Mouse (Mus musculus): ENCODE measurements around the gene Lenep. TPM values are rescaled to one million over a fixed set of nuclear protein-coding genes. Genes with fewer than 3 reads are reported as not detected.
A peak's percentile ranks its signal among the peaks of the same experiment; 100 is the strongest.

The Lenep gene
- polyA plus RNA-seq, 1 experiment from 2014 or later, result 2.3 TPM

DNA sequence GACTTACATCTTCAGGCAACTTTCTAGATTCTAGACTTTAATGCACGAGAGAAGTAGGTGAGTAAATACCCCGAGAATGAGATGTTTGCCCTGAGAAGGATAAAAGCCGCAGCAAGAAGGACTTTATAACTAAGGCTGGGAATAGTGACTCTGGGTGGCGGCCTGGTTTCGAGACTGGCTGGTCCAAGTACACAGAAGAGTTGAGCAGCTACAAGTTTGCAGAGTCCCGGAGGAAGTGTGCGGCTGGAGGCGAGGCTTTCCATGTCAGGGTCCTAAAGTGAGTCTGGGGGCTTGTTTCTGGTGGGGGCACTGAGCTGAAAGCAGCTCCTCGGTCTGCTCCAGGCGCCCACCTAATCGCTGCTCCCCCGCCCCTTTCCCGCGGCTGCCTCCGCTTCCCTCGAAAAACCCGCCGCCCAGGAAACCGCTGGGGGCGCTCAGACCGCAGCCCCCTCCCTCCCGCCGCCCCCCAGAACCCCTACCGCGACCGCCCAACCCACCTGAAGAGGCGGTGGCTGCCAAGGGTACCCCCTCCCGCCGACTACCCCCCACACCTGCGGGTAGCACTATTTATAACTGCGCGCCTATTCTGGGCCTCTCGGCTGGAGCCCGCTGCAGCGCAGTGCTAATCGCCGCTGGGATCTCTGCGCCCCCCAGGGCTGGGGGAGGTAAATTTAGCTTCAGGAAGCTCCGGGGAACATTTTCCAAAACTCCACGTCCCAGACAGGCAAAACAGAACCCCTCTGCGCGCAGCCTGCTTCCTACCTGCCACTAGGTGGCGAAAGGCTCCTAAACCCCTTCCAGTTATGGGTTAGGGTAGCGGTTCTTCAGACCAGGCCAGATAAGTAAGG, 6.6 kb downstream of the Lenep start:
- Histone ChIP-seq H3K4me1 (peaks cover 59% of the 10 kb centered on the region), H3K9ac (peak overlapping the region; percentile 34)
- no peak for ATAC-seq (replicated peaks)

DNA sequence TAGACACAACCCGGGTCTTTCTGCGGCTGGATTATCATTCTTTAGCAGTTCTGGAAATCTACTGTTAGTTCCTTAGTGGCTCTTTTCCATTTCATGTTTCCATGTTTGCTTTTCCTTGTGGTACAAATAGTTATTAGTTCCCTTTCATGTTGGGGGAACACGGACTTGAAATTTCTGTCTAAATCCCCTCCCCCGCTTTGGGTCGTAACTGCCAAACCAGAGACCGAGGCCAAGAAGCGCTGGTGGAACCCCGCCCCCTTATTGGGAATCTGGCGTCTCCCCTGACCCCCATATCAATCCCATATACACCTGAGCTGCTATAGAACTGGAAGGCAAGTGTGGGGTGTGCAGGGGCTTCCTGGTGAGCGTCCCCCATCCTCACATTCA, 7.2 kb downstream of the Lenep start:
- Histone ChIP-seq H3K4me2 (peak overlapping the region; percentile 100), H3K4me3 (peak overlapping the region; percentile 46; the same call in 1 of the 2 replicates), H3K9ac (no peak overlapping the region), H3K9me3 (no peaks in the 10 kb centered on the region), H3K27me3 (replicated peaks) (peaks cover 24% of the 10 kb centered on the region), H3K27ac (no peak overlapping the region), H3K4me1 (peaks cover 65% of the 10 kb centered on the region), H3K36me3 (replicated peaks) (no peaks in the 10 kb centered on the region)
- ATAC-seq (replicated peaks), result no peak
- 5% methylated on average over 10 of the region's 10 CpGs for WGBS

More for the DNA sequence above, 6.6 kb downstream of the Lenep start:
- WGBS, result under 1% methylated on average over 44 of the region's 44 CpGs
- Histone ChIP-seq H3K4me3 (peak overlapping the region; percentile 41), H3K4me2 (peak overlapping the region; percentile 100), H3K27ac (no peak overlapping the region), H3K9me3 (no peaks in the 10 kb centered on the region), H3K36me3 (replicated peaks) (no peaks in the 10 kb centered on the region), H3K27me3 (replicated peaks) (peaks cover 24% of the 10 kb centered on the region)

- Histone ChIP-seq H3K36me3 (replicated peaks) (no peaks in the 10 kb centered on the region), H3K9me3 (no peaks in the 10 kb centered on the region), H3K27me3 (replicated peaks) (peaks cover 24% of the 10 kb centered on the region), H3K9ac (no peak overlapping the region), H3K4me1 (peaks cover 67% of the 10 kb centered on the region), H3K27ac (no peak overlapping the region), H3K4me3 (peak overlapping the region; percentile 46), H3K4me2 (peak overlapping the region; percentile 100)
- whole genome bisulfite sequencing, result under 1% methylated on average over 12 of the region's 12 CpGs
- no peak for ATAC-seq (replicated peaks)
Measured at GRCm38 (mm10) chr3:89394894-89395256, 7.7 kb downstream of the Lenep start.

GRCm38 (mm10) chr3:89394006-89394893, 8.3 kb downstream of the Lenep start, which contains the start of gene Zbtb7b:
Zbtb7b (minus strand) TSS chr3:89394776.
- Histone ChIP-seq H3K36me3 (replicated peaks) (no peaks in the 10 kb centered on the region), H3K9ac (peak within 1 kb of the TSS; percentile 25), H3K4me3 (peak within 1 kb of the TSS; percentile 46), H3K27me3 (replicated peaks) (peaks cover 24% of the 10 kb centered on the region), H3K27ac (peak within 1 kb of the TSS; percentile 40), H3K4me2 (peak within 1 kb of the TSS; percentile 100), H3K9me3 (no peaks in the 10 kb centered on the region), H3K4me1 (peaks cover 67% of the 10 kb centered on the region)
- peak; percentile 32 for ATAC-seq (replicated peaks)
- under 1% methylated on average over 37 of the region's 42 CpGs for WGBS

DNA sequence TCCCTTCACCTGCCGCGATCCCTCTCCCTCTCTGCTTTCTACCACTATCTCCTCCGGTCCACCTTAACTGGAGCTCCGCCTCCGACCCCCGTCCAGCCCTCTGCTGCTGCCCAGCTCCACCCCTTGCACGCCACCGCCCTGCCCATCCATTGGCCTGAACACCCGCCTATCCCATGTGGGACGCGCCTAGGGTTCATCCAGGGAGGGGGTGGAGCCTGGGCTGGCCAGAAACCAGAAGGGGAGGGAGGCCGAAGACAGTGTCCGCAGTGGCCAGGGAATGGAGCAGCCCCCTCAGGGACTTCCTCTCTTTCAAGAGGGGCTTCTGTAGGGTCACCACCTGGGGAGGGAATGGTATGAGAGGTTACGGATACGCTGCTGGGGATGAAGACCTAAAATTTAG, 9.0 kb downstream of the Lenep start:
- under 1% methylated on average over 15 of the region's 15 CpGs for WGBS
- no peaks in the 10 kb centered on the region for H3K9me3 ChIP-seq
- no peaks in the 10 kb centered on the region for H3K36me3 ChIP-seq (replicated peaks)
- peaks cover 67% of the 10 kb centered on the region for H3K4me1 ChIP-seq
- H3K9ac ChIP-seq, result peak overlapping the region; percentile 25
- H3K27ac ChIP-seq, result peak overlapping the region; percentile 40
- H3K4me3 ChIP-seq, result peak overlapping the region; percentile 46
- peak overlapping the region; percentile 100 for H3K4me2 ChIP-seq
- ATAC-seq (replicated peaks), result peak; percentile 92
- H3K27me3 ChIP-seq (replicated peaks), result peaks cover 24% of the 10 kb centered on the region

- WGBS, result 0% methylated on average over 20 of the region's 24 CpGs
- Histone ChIP-seq H3K27me3 (replicated peaks) (peaks cover 24% of the 10 kb centered on the region), H3K4me3 (peak overlapping the region; percentile 46), H3K36me3 (replicated peaks) (no peaks in the 10 kb centered on the region), H3K9me3 (no peaks in the 10 kb centered on the region), H3K27ac (no peak overlapping the region), H3K9ac (peak overlapping the region; percentile 51; the same call in 1 of the 2 replicates), H3K4me1 (peaks cover 67% of the 10 kb centered on the region), H3K4me2 (peak overlapping the region; percentile 100)
- no peak for ATAC-seq (replicated peaks)
Measured at GRCm38 (mm10) chr3:89392871-89393311, 9.7 kb downstream of the Lenep start.

- Histone ChIP-seq H3K4me3 (peak overlapping the region; percentile 46), H3K36me3 (replicated peaks) (no peaks in the 10 kb centered on the region), H3K27me3 (replicated peaks) (peaks cover 24% of the 10 kb centered on the region), H3K9me3 (no peaks in the 10 kb centered on the region), H3K4me1 (peaks cover 67% of the 10 kb centered on the region), H3K27ac (no peak overlapping the region), H3K4me2 (peak overlapping the region; percentile 100), H3K9ac (peak overlapping the region; percentile 51)
- under 1% methylated on average over 53 of the region's 56 CpGs for WGBS
- ATAC-seq (replicated peaks), result no peak
Measured at GRCm38 (mm10) chr3:89391663-89392511, 10.7 kb downstream of the Lenep start.

DNA sequence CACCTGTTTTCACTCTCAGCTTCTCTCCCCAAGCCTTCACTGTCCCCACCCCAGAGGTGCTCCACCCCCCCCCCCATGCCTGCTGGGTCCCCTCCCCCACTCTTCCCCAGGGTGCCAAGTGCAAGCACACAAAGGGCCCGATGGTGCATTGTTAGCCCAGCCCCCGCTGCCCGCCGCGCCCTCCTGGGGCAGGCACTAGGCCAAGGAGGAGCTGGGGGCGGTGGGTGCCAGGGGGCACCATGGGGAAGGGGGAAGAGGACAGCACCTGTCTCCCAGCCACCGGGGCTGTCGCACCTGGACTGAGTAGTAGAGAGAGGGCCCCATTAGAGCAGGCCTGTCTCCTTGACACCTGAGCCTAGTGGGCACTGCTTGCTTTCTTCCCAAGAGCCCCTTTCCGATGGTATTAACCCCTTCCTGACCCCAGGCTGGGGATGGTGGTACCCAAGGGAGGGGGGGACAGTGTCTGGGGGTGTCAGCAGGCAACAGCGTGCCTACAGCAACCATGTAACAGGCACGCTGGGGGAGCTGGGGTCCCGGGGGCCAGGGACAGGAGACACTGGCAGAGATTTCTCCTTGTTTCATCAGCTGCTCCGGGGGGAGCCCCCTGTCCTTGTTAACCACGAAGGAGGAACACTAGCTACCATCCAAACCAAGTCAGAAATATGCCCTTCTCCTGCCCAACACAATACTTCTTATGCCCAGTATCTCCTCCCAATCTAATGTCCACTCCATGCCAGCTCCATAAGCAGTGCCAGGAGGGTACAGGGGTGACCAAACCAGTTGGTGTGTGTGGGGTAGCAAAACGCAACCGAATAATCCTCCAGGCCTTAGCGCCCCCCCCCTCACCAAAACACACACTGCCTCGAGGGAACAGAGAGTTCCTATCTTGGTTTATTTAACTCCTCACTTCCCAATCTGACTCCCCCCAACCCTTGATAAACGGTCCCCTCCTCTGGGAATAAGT, 11.6 kb downstream of the Lenep start:
- peak overlapping the region; percentile 51 for H3K9ac ChIP-seq
- H3K4me1 ChIP-seq, result peaks cover 57% of the 10 kb centered on the region
- H3K36me3 ChIP-seq (replicated peaks), result no peaks in the 10 kb centered on the region
- WGBS, result 10% methylated on average over 19 of the region's 19 CpGs
- H3K27me3 ChIP-seq (replicated peaks), result peaks cover 17% of the 10 kb centered on the region
- no peak for ATAC-seq (replicated peaks)
- H3K9me3 ChIP-seq, result no peaks in the 10 kb centered on the region
- peak overlapping the region; percentile 46 for H3K4me3 ChIP-seq
- peak overlapping the region; percentile 100 for H3K4me2 ChIP-seq
- no peak overlapping the region for H3K27ac ChIP-seq

DNA sequence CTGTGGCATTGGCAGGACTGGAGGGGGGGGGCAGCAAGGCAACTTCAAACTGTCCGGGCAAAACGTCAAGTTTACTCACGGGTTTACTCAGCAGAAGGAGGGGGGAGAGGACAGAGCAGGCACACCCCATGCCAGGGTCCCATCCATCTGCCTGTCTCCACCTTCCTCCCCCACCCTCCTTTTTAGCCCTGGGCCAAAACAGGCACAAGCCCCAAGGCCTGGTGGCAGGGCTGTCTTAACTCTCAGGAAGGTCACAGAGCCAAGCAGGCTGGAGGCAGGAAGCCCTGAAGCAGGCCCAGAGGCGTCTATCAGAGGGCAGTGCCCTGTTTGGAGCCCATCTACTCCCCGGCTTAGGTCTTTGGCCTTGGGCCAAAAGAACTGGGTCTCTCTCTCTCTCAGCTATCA, 12.5 kb downstream of the Lenep start:
- Histone ChIP-seq H3K36me3 (replicated peaks) (no peaks in the 10 kb centered on the region), H3K9ac (no peak overlapping the region), H3K4me3 (no peak overlapping the region), H3K9me3 (no peaks in the 10 kb centered on the region), H3K4me2 (no peak overlapping the region), H3K4me1 (peaks cover 49% of the 10 kb centered on the region), H3K27ac (no peak overlapping the region), H3K27me3 (replicated peaks) (peaks cover 11% of the 10 kb centered on the region)
- ATAC-seq (replicated peaks), result no peak
- WGBS, result 54% methylated on average over 5 of the region's 5 CpGs

DNA sequence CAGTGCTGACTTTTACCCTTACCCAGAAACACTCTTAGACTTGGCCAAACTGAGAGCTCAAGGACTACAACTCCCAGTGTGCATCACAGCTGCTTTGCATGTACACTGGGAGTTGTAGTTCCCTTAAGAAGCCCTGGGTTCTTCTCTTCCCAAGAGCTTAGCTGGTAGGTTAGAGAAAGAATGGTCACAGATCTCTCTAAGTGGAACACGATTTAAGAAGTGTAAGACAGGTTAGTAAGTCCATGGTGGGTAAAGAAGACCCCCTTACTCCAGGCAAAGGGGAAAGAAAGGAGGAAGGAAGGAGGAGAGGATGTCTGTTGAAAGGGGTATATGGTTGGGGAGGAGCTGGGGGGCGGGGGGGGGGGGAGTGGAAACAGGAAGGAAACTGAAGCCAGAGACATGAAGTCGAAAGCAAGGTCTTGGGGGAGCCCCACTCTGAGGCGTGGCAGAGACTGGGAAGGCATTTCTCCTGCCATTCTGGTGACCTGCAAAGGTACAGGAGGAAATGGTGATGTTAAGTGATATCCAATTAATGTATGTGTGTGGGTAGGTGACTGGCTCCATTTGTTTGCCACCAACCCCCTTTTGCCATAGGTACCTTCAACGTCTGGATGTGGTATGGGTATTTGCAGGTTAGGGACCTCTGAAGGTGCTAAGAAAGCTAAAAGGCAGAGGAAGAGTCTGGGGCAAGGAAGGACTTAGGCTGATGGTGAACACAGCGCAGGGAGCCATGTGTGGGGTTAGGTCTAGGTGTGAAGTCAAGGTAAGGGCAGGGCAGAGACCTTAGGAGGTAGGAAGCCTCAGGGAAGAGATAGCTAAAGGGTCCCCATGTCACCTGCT, 13.5 kb downstream of the Lenep start:
- WGBS, result 71% methylated on average over 5 of the region's 6 CpGs
- no peaks in the 10 kb centered on the region for H3K9me3 ChIP-seq
- no peaks in the 10 kb centered on the region for H3K36me3 ChIP-seq (replicated peaks)
- no peak overlapping the region for H3K9ac ChIP-seq
- no peak overlapping the region for H3K4me3 ChIP-seq
- H3K27me3 ChIP-seq (replicated peaks), result peaks cover 8% of the 10 kb centered on the region
- peak; percentile 21; the same call in 1 of the 2 replicates for ATAC-seq (replicated peaks)
- H3K4me1 ChIP-seq, result peaks cover 44% of the 10 kb centered on the region
- H3K27ac ChIP-seq, result no peak overlapping the region
- H3K4me2 ChIP-seq, result no peak overlapping the region
